Mouse (Mus musculus) liver, postnatal 0 days (tissue): ENCODE measurements at regions not wholly inside any gene's neighbourhood (a gene's known extent, or its start where the extent isn't known, plus 50 kb on each side); places are given as distances from the start of the nearest gene placed in this dataset.

Experiments
- ATAC-seq: fragments of 200-750 bp; cut with Nextera tagmentation; 2 replicates; pipeline ENCODE4 v1.8.0; 2017; ENCODE audit warnings: mild to moderate bottlenecking, moderate library complexity
- DNase-seq: peaks from one replicate; pipeline ENCODE4 v3.0.0-alpha.2; 2016
- H3K27ac ChIP-seq: fragments of 300-500 bp; sonication (generic); 2 replicates; pipeline ENCODE4 v1.5.1; 2014; ENCODE audit warnings: antibody characterized with exemption, moderate library complexity, mild to moderate bottlenecking, low read depth
- H3K27me3 ChIP-seq: fragments of 300-500 bp; sonication (generic); 2 replicates; pipeline ENCODE4 v1.6.1; 2014; ENCODE audit warnings: low read length, control low read depth, mixed read lengths; ENCODE audit not compliant: insufficient read depth
- H3K36me3 ChIP-seq: fragments of 300-500 bp; sonication (generic); replicated peaks from 2 replicates; pipeline ENCODE4 v1.6.1; 2014; ENCODE audit warnings: mild to moderate bottlenecking, control low read depth, low read length, moderate library complexity, mixed read lengths; ENCODE audit not compliant: insufficient read depth
- H3K4me1 ChIP-seq: fragments of 300-500 bp; sonication (generic); 2 replicates; pipeline ENCODE4 v1.6.1; 2014; ENCODE audit warnings: antibody characterized with exemption, mild to moderate bottlenecking, control low read depth; ENCODE audit not compliant: insufficient read depth
- H3K4me2 ChIP-seq: fragments of 300-500 bp; sonication (generic); 2 replicates; pipeline ENCODE4 v1.6.1; 2014; ENCODE audit warnings: low read depth, mild to moderate bottlenecking, low read length, moderate library complexity, mixed read lengths
- H3K4me3 ChIP-seq: fragments of 300-500 bp; sonication (generic); 2 replicates; pipeline ENCODE4 v1.5.1; 2014; ENCODE audit warnings: low read depth, low read length
- H3K9ac ChIP-seq: fragments of 300-500 bp; sonication (generic); replicated peaks from 2 replicates; pipeline ENCODE4 v1.6.1; 2014; ENCODE audit warnings: mild to moderate bottlenecking, moderate library complexity
- H3K9me3 ChIP-seq: fragments of 300-500 bp; sonication (generic); 2 replicates; pipeline ENCODE4 v1.6.1; 2016; ENCODE audit warnings: mild to moderate bottlenecking, control low read depth, low read length, mixed read lengths
- CTCF ChIP-seq: sonication (generic); IDR thresholded peaks from 2 replicates; pipeline ENCODE4 v1.5.1; 2016; ENCODE audit warnings: antibody characterized with exemption, low read depth
- EP300 ChIP-seq: IDR thresholded peaks from 2 replicates; pipeline ENCODE4 v1.6.1; 2016; ENCODE audit warnings: antibody characterized with exemption, low read depth, mild to moderate bottlenecking
- WGBS: fragments of 180-500 bp; shearing (Covaris S2); extraction: QIAGEN DNeasy Blood & Tissue Kit; methylation state at CpG from one replicate; pipeline ENCODE4 v1.1.7; 2014; ENCODE audit not compliant: insufficient replicate concordance; 5-methylcytosine and 5-hydroxymethylcytosine counted together

DNA sequence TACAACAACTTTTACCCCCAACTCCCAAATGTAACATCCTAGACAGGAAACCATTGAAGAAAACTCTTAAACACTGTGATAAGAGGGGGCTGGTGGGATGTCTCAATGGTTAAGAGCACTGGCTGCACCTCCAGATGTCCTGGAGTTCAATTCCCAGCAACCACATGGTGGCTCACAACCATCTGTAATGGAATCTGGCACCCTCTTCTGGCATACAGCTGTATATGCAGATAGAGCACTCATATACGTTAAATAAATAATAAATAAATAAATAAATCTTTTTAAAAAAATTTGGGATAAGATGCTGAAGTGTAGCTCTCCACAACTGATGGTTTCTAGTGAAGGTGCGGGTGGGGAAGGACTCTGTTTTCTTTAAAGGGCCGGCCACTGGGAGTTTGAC lies 69.3 kb downstream of the Kctd15 start:
- no peaks in the 10 kb centered on the region for H3K27me3 ChIP-seq
- DNase-seq (no peak), ATAC-seq (no peak)
- WGBS, result 81% methylated on average over 3 of the region's 3 CpGs
- H3K9ac ChIP-seq, result no peak overlapping the region
- no peaks in the 10 kb centered on the region for H3K4me1 ChIP-seq
- no peaks in the 10 kb centered on the region for H3K36me3 ChIP-seq
- H3K27ac ChIP-seq, result no peak overlapping the region
- H3K4me3 ChIP-seq, result no peak overlapping the region
- H3K9me3 ChIP-seq, result peaks cover 3% of the 10 kb centered on the region; the same call in 1 of the 2 replicates
- TF ChIP-seq EP300 (no peak), CTCF (no peak)
- H3K4me2 ChIP-seq, result no peak overlapping the region

DNA sequence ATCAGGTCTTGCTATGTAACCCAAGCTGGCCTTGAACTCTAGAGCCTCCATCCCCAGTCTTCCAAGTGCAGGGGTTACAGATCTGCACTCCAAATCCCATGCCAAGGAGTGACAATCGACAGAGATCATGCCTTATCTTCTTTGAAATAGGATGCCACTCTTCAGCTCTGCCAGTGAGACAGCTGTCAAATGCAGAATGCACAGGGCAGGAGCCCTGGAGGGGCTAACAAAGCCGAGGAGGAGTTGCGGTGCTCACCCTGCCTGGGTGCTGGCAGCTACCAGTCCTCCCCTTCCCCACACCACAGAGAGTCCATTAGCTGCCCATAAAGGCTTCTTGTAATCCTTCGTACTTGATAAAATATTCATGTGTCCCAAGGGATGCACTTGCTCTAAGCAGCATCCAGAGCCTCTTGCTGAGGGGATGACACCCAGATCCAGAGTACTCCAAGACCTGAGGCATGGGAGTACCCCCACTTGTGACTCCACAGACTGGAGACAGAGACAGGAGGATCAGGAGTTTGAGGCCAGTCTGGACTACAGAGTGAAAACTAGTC lies 71.1 kb downstream of the Kctd15 start:
- DNase-seq, result no peak
- no peaks in the 10 kb centered on the region for H3K36me3 ChIP-seq
- H3K4me1 ChIP-seq, result no peaks in the 10 kb centered on the region
- 66% methylated on average over 4 of the region's 4 CpGs for WGBS
- H3K9ac ChIP-seq, result no peak overlapping the region
- no peak for TF ChIP-seq CTCF
- no peak for TF ChIP-seq EP300
- no peak overlapping the region for H3K4me3 ChIP-seq
- peaks cover 6% of the 10 kb centered on the region; the same call in 1 of the 2 replicates for H3K9me3 ChIP-seq
- no peak overlapping the region for H3K27ac ChIP-seq
- no peaks in the 10 kb centered on the region for H3K27me3 ChIP-seq
- ATAC-seq, result no peak
- H3K4me2 ChIP-seq, result no peak overlapping the region

DNA sequence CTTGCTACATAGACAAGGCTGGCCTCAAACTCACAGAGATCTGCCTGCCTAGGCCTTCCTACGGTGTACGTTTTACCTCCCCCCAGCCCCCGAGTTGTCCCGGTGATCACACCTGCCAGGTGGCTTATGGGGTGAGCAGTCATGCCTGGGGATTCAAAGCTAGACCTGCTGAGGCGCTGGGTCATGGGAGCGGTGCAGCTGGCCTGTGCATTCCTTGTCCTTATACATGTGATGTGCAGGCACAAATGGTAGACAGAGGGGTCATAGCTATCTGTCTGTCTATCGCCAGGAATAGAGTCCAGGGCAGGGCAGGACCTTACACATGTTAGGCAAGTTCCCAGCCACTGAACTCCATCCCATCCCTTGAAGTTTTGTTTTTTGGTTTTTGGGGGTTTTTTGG lies 71.7 kb downstream of the Kctd15 start:
- H3K27ac ChIP-seq, result no peak overlapping the region
- no peaks in the 10 kb centered on the region for H3K36me3 ChIP-seq
- TF ChIP-seq CTCF (no peak), EP300 (no peak)
- WGBS, result 79% methylated on average over 7 of the region's 7 CpGs
- H3K9ac ChIP-seq, result no peak overlapping the region
- H3K4me2 ChIP-seq, result no peak overlapping the region
- no peak overlapping the region for H3K4me3 ChIP-seq
- no peaks in the 10 kb centered on the region for H3K27me3 ChIP-seq
- H3K4me1 ChIP-seq, result no peaks in the 10 kb centered on the region
- DNase-seq (no peak), ATAC-seq (no peak)
- H3K9me3 ChIP-seq, result peaks cover 6% of the 10 kb centered on the region

DNA sequence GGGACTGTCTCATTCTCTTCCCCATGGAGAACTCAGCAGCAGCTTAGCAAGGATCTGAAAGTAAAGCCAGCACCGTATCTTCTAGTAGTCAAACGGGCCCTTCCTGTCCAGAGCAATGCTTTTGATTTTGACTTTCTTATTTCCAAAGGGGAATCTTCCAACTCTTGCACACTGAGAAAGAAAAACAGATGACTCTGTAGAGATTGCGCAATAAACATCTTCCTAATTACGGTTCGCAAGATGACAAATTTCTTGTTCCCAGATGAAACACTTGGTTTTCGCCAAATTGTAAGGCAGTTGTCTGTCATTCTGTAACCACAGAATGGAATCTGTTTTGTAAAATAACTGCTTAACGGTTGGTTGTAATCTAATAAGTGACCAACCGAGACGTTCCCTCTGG lies 75.7 kb downstream of the Kctd15 start:
- TF ChIP-seq CTCF (no peak), EP300 (no peak)
- no peak for ATAC-seq
- H3K4me2 ChIP-seq, result no peak overlapping the region
- DNase-seq, result no peak
- H3K27me3 ChIP-seq, result no peaks in the 10 kb centered on the region
- 79% methylated on average over 9 of the region's 9 CpGs for WGBS
- H3K27ac ChIP-seq, result no peak overlapping the region
- peaks cover 6% of the 10 kb centered on the region for H3K9me3 ChIP-seq
- H3K36me3 ChIP-seq, result no peaks in the 10 kb centered on the region
- no peak overlapping the region for H3K9ac ChIP-seq
- no peak overlapping the region for H3K4me3 ChIP-seq
- no peaks in the 10 kb centered on the region for H3K4me1 ChIP-seq

DNA sequence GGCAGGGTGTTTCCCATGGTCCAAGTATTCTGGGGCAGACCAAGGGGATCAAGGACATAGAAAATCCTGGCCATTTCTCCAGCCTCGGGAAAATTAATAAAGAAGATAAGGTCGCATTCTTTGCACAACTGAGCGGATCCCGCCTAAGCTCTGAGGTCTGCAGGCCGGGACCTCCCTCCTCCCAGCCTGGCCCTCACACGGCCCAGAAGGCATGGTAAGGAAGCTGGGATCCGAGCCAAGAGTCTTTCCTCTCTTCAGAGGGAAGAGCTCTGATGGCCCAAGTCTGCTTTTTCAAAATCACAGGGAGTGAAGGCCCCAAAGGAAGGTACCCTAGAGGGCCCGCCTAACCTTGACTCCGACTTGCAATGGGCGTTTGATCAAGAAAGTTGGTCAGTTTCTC lies 85.2 kb downstream of the Kctd15 start:
- Histone ChIP-seq H3K27me3 (0 out of 2 replicates have a peak, but pooled peaks cover 11% of the 10 kb centered on the region), H3K27ac (no peak overlapping the region), H3K36me3 (no peaks in the 10 kb centered on the region), H3K4me1 (peaks cover 8% of the 10 kb centered on the region), H3K9me3 (no peaks in the 10 kb centered on the region), H3K4me2 (no peak overlapping the region), H3K4me3 (no peak overlapping the region), H3K9ac (no peak overlapping the region)
- no peak for DNase-seq
- 67% methylated on average over 10 of the region's 10 CpGs for WGBS
- ATAC-seq, result no peak
- no peak for TF ChIP-seq EP300
- TF ChIP-seq CTCF, result no peak

DNA sequence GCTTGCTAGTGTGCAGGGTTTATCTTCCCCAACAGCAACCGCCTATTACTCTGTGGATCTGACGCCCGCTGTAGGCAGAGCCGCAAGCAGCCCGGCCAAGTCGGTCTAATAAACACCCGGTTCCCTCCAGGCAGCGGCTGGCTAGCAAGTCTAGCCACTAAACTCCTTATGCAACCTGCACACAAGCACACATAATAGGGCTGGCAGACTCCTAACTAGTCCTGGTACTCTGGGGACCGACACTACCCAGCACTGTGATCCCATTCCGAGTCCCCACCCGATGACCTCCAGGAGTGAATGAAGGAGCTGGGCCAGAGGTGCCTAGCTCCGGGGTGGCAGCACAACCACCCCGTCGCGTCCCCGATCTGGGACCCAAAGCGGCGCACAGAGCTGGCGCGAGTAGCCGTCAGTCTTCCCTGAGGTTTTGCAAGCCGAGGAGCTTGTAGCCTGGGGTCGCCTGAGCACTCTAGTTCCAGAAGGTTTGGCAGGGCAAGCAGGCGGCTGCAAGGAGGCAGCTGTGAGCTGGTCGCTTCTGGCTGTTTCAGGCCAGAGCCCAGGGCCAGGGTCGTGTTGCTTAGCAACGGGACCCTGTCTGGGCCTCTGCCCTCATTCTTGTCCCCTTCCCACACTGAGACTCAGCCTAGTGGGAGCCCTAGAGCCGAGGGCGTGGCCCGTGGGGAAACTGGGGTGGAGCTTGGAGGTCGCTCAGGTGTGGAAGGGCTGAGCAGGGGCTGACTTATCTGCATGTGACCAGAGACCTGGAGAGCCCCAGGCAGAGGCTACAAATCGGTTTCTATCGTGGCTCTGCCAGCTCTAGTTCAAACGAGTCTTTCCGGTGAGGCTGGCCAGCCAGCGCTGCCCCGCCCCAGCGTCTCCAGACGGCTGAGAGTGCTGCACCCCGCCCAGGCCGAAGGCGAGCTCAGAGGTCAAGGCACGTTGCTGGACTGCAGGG lies 86.1 kb downstream of the Kctd15 start:
- no peaks in the 10 kb centered on the region for H3K36me3 ChIP-seq
- 0 out of 2 replicates have a peak overlapping the region, but pooled peaks have one; percentile 19 for H3K4me3 ChIP-seq
- H3K9me3 ChIP-seq, result no peaks in the 10 kb centered on the region
- no peak overlapping the region for H3K9ac ChIP-seq
- H3K27ac ChIP-seq, result no peak overlapping the region
- DNase-seq (peak; percentile 19), ATAC-seq (no peak)
- no peak for TF ChIP-seq CTCF
- no peak for TF ChIP-seq EP300
- 9% methylated on average over 43 of the region's 43 CpGs for WGBS
- H3K27me3 ChIP-seq, result 0 out of 2 replicates have a peak, but pooled peaks cover 11% of the 10 kb centered on the region
- peak overlapping the region; percentile 62 for H3K4me2 ChIP-seq
- H3K4me1 ChIP-seq, result peaks cover 8% of the 10 kb centered on the region
